Mouse (Mus musculus): Measurements from ENCODE around the gene Fbxl17. TPM values are rescaled to one million over a fixed set of nuclear protein-coding genes. Genes with fewer than 3 reads are reported as not detected.

Gene Fbxl17
- 18.8 TPM for polyA plus RNA-seq (2014; fragmentation: Illumina TruSeq; extraction: RNeasy Lipid Tissue Mini Kit (QIAGEN cat#74804); ENCODE audit: low read depth, low replicate concordance)

DNA sequence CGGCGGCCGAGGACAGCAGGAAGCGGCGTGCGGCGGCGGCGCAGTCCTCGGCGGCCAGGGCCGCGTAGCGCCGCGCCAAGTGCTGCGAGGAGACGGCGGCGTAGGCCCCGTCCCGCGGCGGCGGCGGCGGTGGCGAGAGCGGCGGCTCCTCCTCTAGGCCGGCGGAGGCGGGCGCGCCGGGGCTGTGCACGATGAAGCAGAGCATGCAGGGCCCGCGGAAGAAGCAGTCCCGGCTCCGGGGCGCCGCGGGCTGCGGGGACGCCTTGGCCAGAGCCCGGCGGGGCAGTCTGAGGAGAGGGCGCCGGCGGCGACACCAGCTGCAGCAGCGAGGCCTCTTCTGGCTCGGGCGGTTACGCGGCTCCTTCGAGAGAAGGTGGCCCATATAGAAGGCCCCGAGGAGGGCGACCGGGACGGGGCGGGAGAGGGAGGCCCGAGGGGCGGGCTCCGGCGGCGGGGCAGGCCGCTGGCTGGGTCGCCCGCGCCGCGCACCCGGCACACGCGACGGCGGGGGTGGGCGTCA, at the start of gene Fbxl17:
TSS of gene Fbxl17 (minus strand) at position 382 of the 520 bp plus-strand sequence.

Data from heart, adult 10 weeks (tissue).